ENCODE assay signal across 11 mouse cellular contexts in genomic region chr1:187975465-187976352, GRCm38 (mm10).
DNase-seq lines count a peak whose midpoint lies in the region; ATAC-seq lines count a peak whose summit lies in the region.
"Had no signal": no experiment of that assay in that cellular context is flagged by ENCODE, and none has a peak within 500 bp of the region (broad histone marks: within the 10 kb centered on the region; RNA-seq: fewer than 3 reads in every experiment).

No protein-coding gene starts in this region.

- no peak overlapping the region for H3K9ac ChIP-seq in intestine, embryonic 15.5 days
- no peak overlapping the region for H3K9ac ChIP-seq in intestine, embryonic 16.5 days (ENCODE audit: low read depth, low read length)
- H3K9ac ChIP-seq in midbrain, embryonic 13.5 days (replicated peaks) = 0 out of 2 replicates have a peak overlapping the region, but pooled peaks have one; percentile 6
- H3K9ac ChIP-seq: liver, embryonic 15.5 days had no signal

- 86% methylated on average over 20 of the region's 20 CpGs for WGBS in intestine, embryonic 15.5 days
- WGBS in intestine, embryonic 16.5 days = 81% methylated on average over 20 of the region's 20 CpGs
- WGBS in midbrain, embryonic 13.5 days = 53% methylated on average over 20 of the region's 20 CpGs

- no peaks in the 10 kb centered on the region for H3K9me3 ChIP-seq in intestine, embryonic 15.5 days
- no peaks in the 10 kb centered on the region for H3K9me3 ChIP-seq in intestine, embryonic 16.5 days (ENCODE audit: control insufficient read depth, low read length)
- H3K9me3 ChIP-seq in midbrain, embryonic 13.5 days = no peaks in the 10 kb centered on the region
- H3K9me3 ChIP-seq: liver, embryonic 15.5 days had no signal

- H3K4me1 ChIP-seq in intestine, embryonic 15.5 days (replicated peaks) = no peaks in the 10 kb centered on the region
- H3K4me1 ChIP-seq in intestine, embryonic 16.5 days (ENCODE audit: control insufficient read depth, insufficient read depth, low read length) = no peaks in the 10 kb centered on the region
- peaks cover 16% of the 10 kb centered on the region for H3K4me1 ChIP-seq in midbrain, embryonic 13.5 days (replicated peaks)
- H3K4me1 ChIP-seq: liver, embryonic 15.5 days had no signal

- no peak overlapping the region for H3K4me2 ChIP-seq in intestine, embryonic 15.5 days (replicated peaks)
- H3K4me2 ChIP-seq in intestine, embryonic 16.5 days (ENCODE audit: low read depth, low read length) = no peak overlapping the region
- H3K4me2 ChIP-seq in midbrain, embryonic 13.5 days (replicated peaks) = no peak overlapping the region
- H3K4me2 ChIP-seq: liver, embryonic 15.5 days had no signal

- 0 out of 2 replicates have a peak, but pooled peaks have one; percentile 19 for ATAC-seq in intestine, embryonic 15.5 days
- no peak for ATAC-seq in intestine, embryonic 16.5 days
- ATAC-seq in midbrain, embryonic 13.5 days = peak; percentile 71
- no peak for ATAC-seq in granulocyte monocyte progenitor cell, adult 5-6 weeks (replicated peaks; ENCODE audit: poor library complexity, severe bottlenecking)
- no peak; the same call in 1 of the 2 replicates for ATAC-seq in megakaryocyte progenitor cell, adult 5-6 weeks (replicated peaks; ENCODE audit: poor library complexity)
- ATAC-seq: inflammation-experienced regulatory T-cells, adult 6 months had no signal

- no peak overlapping the region for H3K4me3 ChIP-seq in intestine, embryonic 15.5 days (replicated peaks)
- H3K4me3 ChIP-seq in intestine, embryonic 16.5 days (ENCODE audit: low read length) = no peak overlapping the region
- H3K4me3 ChIP-seq in midbrain, embryonic 13.5 days (replicated peaks) = no peak overlapping the region
- H3K4me3 ChIP-seq: liver, embryonic 15.5 days had no signal

- DNase-seq in cerebellum, adult 18-20 months = peak; percentile 21 to 29
- peak; percentile 32 to 49 for DNase-seq in cerebellum, postnatal 36 days
- DNase-seq: layer of hippocampus, postnatal 36 days; right cerebral cortex, postnatal 25 days had no signal

- no peaks in the 10 kb centered on the region for H3K27me3 ChIP-seq in intestine, embryonic 15.5 days (replicated peaks)
- no peaks in the 10 kb centered on the region for H3K27me3 ChIP-seq in intestine, embryonic 16.5 days (replicated peaks; ENCODE audit: control insufficient read depth, insufficient read depth, low read length)
- H3K27me3 ChIP-seq in midbrain, embryonic 13.5 days = peaks cover 6% of the 10 kb centered on the region; the same call in 1 of the 2 replicates
- H3K27me3 ChIP-seq: liver, embryonic 15.5 days had no signal

- H3K36me3 ChIP-seq in intestine, embryonic 15.5 days = no peaks in the 10 kb centered on the region
- no peaks in the 10 kb centered on the region for H3K36me3 ChIP-seq in intestine, embryonic 16.5 days (ENCODE audit: control insufficient read depth, insufficient read depth, low read length)
- H3K36me3 ChIP-seq in midbrain, embryonic 13.5 days = no peaks in the 10 kb centered on the region
- H3K36me3 ChIP-seq: liver, embryonic 15.5 days had no signal

- H3K27ac ChIP-seq in intestine, embryonic 15.5 days = no peak overlapping the region
- no peak overlapping the region for H3K27ac ChIP-seq in intestine, embryonic 16.5 days (ENCODE audit: low read length)
- no peak overlapping the region for H3K27ac ChIP-seq in midbrain, embryonic 13.5 days
- H3K27ac ChIP-seq: liver, embryonic 15.5 days had no signal

Comparison
In these comparisons a context has a peak if more than half of its experiments do, and no peak if none do; other contexts are left out.
1. ATAC-seq: peak in intestine, embryonic 15.5 days (single experiment) and midbrain, embryonic 13.5 days (single experiment); none in intestine, embryonic 16.5 days (single experiment), granulocyte monocyte progenitor cell, adult 5-6 weeks (single experiment) and megakaryocyte progenitor cell, adult 5-6 weeks (single experiment).